Mouse (Mus musculus) midbrain, embryonic 14.5 days (tissue): Measurements from ENCODE around the gene Agtpbp1. TPM values are rescaled to one million over a fixed set of nuclear protein-coding genes. Genes with fewer than 3 reads are reported as not detected.

ENCODE experiments used
- ATAC-seq: fragments of 200-750 bp; cut with Nextera tagmentation; 2 replicates; pipeline ENCODE4 v1.8.0; 2017; ENCODE audit warnings: moderate number of reproducible peaks, moderate library complexity; ENCODE audit not compliant: low FRiP score, low TSS enrichment
- DNase-seq: peaks from one replicate; pipeline ENCODE4 v3.0.0-alpha.2; 2015
- H3K27ac ChIP-seq: fragments of 300-500 bp; sonication (generic); replicated peaks from 2 replicates; pipeline ENCODE4 v1.5.1; 2014; ENCODE audit warnings: mild to moderate bottlenecking, low read depth, low read length, moderate library complexity
- H3K27me3 ChIP-seq: fragments of 300-500 bp; sonication (generic); 2 replicates; pipeline ENCODE4 v1.6.1; 2014; ENCODE audit warnings: low read length, control low read depth, mixed read lengths; ENCODE audit not compliant: control insufficient read depth, insufficient read depth
- H3K36me3 ChIP-seq: fragments of 300-500 bp; sonication (generic); 2 replicates; pipeline ENCODE4 v1.6.1; 2014; ENCODE audit warnings: low read length, control low read depth; ENCODE audit not compliant: control insufficient read depth, insufficient read depth
- H3K4me1 ChIP-seq: fragments of 300-500 bp; sonication (generic); 2 replicates; pipeline ENCODE4 v1.6.1; 2014; ENCODE audit warnings: mild to moderate bottlenecking, antibody characterized with exemption, low read length, control low read depth; ENCODE audit not compliant: control insufficient read depth, insufficient read depth
- H3K4me2 ChIP-seq: fragments of 300-500 bp; sonication (generic); 2 replicates; pipeline ENCODE4 v1.6.1; 2014; ENCODE audit warnings: mild to moderate bottlenecking, low read length, moderate library complexity
- H3K4me3 ChIP-seq: fragments of 300-500 bp; sonication (generic); replicated peaks from 2 replicates; pipeline ENCODE4 v1.5.1; 2014; ENCODE audit warnings: low read depth, low read length
- H3K9ac ChIP-seq: fragments of 300-500 bp; sonication (generic); replicated peaks from 2 replicates; pipeline ENCODE4 v1.6.1; 2014; ENCODE audit warnings: mild to moderate bottlenecking, low read length, moderate library complexity
- H3K9me3 ChIP-seq: fragments of 300-500 bp; sonication (generic); 2 replicates; pipeline ENCODE4 v1.6.1; 2016; ENCODE audit warnings: low read length, control low read depth, mixed read lengths; ENCODE audit not compliant: control insufficient read depth
- WGBS: fragments of 180-500 bp; shearing (Covaris S2); extraction: QIAGEN DNeasy Blood & Tissue Kit; methylation state at CpG from one replicate; pipeline ENCODE4 v1.1.7; 2014; 5-methylcytosine and 5-hydroxymethylcytosine counted together
- polyA plus RNA-seq: library from polyadenylated mRNA; unstranded; fragments of >200 nt; fragmentation: Nextera tagmentation; extraction: Ambion mirVana; gene quantifications from 2 replicates; pipeline ENCODE4 v1.2.1, GENCODE M21; 2014

Agtpbp1 gene
- polyA plus RNA-seq, 1 experiment from 2014 or later: 82.6 TPM

GRCm38 (mm10) chr13:59402026-59402775, 182.8 kb downstream of the Agtpbp1 start:
- Histone ChIP-seq H3K27ac (peak overlapping the region; percentile 76), H3K27me3 (no peaks in the 10 kb centered on the region), H3K4me2 (no peak overlapping the region), H3K36me3 (no peaks in the 10 kb centered on the region), H3K4me1 (peaks cover 11% of the 10 kb centered on the region), H3K4me3 (no peak overlapping the region), H3K9ac (no peak overlapping the region), H3K9me3 (no peaks in the 10 kb centered on the region)
- ATAC-seq: no peak
- WGBS: 39% methylated on average over 14 of the region's 14 CpGs
- DNase-seq: peak; percentile 85

- Histone ChIP-seq H3K4me1 (peaks cover 8% of the 10 kb centered on the region; the same call in 1 of the 2 replicates), H3K27me3 (no peaks in the 10 kb centered on the region), H3K9ac (no peak overlapping the region), H3K9me3 (no peaks in the 10 kb centered on the region), H3K4me3 (no peak overlapping the region), H3K36me3 (no peaks in the 10 kb centered on the region), H3K27ac (no peak overlapping the region), H3K4me2 (no peak overlapping the region)
- WGBS: 36% methylated on average over 3 of the region's 3 CpGs
- ATAC-seq (no peak), DNase-seq (peak; percentile 76)
Observed at GRCm38 (mm10) chr13:59397571-59397970, 187.5 kb downstream of the Agtpbp1 start.

Other genes starting within 250 kb of the Agtpbp1 start
- gene Naa35, start within 50 bp of the Agtpbp1 start, polyA plus RNA-seq: 153 and 173 TPM in 2 replicates
- gene Golm1, start 90.6 kb upstream of the Agtpbp1 start, polyA plus RNA-seq: 27.5 and 46.0 TPM in 2 replicates
- gene 4921517D22Rik, start 108.9 kb upstream of the Agtpbp1 start, polyA plus RNA-seq: not detected in 2 replicates
- 0.19 TPM in 1 of 2 replicates, not detected in the other for gene Spata31d1a, start 125.1 kb upstream of the Agtpbp1 start, polyA plus RNA-seq
- gene Spata31d1b, start 127.1 kb upstream of the Agtpbp1 start, polyA plus RNA-seq: not detected in 2 replicates
- gene Spata31d1d, start 146.5 kb upstream of the Agtpbp1 start, polyA plus RNA-seq: not detected in 2 replicates
- gene 1700014D04Rik, start 161.5 kb upstream of the Agtpbp1 start, polyA plus RNA-seq: 0.07 and 0.30 TPM in 2 replicates
- gene Isca1, start 184.6 kb upstream of the Agtpbp1 start, polyA plus RNA-seq: 171 and 194 TPM in 2 replicates
- not detected in 2 replicates for gene Gm49354, start 197.0 kb upstream of the Agtpbp1 start, polyA plus RNA-seq
- gene Tut7, start 237.9 kb upstream of the Agtpbp1 start, polyA plus RNA-seq: 34.3 and 50.4 TPM in 2 replicates